Mouse (Mus musculus) embryo, embryonic 11 days (tissue): Measurements from ENCODE around the gene Npcd.

ENCODE experiments used
- DNase-seq: peaks from one replicate; pipeline ENCODE4 v3.0.0-alpha.2; 2015

The Npcd gene

DNA sequence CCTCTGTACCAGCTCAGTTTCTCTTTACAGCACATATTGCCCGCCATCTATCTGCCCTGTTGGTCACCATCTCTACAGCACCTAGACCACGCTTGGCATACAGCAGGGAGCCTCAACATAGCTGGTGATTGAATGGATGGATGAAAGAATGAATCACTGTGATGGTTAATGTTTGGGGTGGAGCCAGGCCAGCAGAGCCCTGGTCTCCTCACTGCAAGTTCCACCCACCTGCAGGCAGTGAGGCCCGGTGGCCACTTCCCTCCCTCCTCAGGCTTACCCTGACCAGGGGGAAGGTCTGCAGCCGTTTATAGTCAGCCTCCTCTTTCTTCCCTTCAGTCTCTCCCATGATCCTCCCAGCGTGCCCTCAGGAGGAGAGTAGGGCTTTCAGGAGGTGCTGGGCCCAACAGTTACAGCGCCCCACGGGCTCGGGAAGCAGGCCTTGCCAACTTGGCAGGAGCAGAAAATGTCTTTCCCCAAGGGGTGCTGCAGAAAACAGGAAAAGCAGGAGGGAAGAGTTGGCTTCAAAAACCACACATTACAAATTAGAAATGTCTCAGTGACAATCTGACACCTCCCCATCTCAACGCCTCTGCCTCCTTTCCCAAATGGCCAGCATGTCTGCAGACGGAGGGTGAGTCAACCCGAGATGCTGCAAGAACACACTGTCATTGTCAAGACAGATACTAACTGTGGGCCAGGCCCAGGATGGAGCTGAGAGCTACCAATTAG is 69.3 kb downstream of the Npcd start:
- DNase-seq = no peak

DNA sequence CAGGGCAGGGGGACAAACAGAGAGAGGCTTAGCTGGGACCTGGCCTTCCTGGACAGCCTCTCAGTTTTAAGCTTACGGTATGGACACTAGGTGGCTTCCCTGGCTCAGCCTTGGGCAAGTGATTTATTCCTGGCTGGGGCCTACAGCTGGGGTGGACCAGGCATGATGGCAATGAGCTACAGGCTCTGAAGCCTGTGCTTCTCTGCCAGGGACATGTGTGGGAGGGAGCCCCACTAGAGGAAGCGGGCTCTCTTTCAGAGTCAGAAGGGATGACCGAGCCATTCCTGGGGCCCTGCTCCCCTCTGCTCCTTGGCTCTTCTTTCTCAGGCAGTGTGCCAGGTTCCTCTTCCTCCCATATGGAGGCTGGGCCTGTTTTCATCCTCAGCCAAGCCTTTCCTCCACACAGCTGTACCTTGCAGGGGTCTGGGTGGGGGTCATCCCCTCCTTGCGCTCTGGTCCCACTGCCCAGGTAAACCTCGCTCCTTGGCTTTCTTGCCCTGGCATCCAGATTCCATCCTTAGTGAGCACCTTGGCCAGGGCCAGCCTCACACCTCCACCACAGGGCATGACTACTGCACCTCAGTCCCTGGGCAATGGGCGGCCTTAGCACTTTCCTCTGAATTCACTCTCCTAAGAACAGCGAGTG is 70.3 kb downstream of the Npcd start:
- no peak for DNase-seq

DNA sequence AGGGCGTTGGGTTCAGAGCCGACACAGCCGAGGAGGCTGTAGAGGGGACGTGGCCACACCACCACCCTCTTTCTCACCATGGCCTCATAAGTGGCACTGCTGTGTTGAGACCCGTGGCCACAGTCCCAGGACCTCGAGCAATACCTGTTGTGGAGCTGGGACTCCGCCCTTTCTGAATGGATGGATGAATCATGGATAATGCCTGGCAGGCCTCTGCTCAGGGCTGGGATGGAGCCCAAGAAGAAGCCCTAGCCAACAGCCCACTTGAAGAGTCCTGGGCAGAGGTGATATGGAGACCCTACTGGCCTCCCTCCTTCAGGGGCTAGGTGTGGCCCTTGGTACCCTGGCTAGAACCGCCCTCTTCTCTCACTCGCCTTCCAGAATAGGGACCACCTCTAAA is 71.0 kb downstream of the Npcd start:
- DNase-seq = no peak

DNA sequence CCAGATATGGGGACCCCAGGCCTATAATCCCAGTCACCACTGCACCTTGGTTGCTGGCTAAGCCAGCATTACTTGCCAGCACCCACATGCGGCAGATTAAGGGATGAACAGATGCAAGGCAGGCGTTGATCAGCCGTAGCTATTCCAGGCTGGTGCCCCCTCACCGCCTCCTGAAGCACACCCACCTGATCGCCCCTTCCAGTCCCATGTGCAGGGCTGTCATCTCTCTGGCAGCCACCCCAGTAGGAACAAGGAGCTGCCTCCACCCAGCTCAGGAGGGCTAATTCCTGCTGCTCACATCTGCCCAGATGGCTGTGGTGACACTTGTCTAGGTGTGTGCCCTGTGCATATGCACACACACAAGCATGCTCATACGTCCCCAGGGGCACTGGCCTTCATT is 73.1 kb downstream of the Npcd start:
- DNase-seq = no peak

DNA sequence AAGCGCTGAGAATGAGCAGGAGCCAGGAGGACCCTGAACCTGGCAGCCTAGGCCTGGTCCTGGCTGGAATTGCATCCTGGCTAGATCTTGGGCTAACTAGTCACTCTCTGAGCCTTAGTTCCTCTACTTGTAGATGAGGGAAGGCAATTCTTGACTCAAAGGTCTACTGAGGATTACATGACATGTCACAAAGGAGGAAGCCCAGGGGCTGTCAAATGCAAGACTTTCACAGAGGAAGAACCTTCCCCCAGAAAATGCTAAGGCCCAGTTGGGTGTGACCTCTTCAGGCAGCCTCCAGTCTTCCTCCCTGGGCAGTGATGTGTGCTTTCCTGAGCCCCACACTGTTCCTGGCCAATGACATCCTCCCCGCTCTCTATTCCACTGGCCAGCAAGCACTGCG is 76.9 kb downstream of the Npcd start:
- DNase-seq = no peak

DNA sequence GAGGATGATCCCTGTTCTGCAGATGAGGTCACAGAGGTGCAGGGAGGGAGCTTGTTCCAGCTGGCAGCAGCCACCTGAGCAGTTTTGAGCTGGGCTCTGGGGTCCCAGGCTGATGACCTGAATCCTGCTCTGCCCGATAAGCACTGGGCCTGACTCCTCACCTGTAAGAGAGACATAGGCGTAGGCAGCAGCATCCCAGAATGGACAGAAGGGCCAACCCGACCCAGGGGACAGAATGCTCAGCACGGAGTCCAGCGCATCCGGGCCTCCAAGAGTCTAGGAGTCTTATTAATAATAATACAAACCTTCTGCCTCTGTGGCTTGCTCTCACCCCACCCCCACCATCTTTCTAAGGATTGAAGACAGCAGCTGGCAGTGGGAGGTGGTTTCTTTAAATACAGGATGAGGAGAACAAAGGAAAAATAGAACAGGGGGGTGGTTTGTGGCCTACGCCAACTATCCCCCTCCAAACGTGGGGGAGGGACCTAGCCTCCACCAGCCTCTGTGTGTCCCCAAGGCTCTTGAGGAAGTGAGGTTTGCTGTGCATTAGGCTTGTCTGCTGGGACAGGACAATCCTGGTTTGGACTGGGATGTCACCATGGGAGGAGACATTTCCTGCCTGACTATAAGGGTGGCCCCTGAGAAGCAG is 77.9 kb downstream of the Npcd start:
- no peak for DNase-seq

DNA sequence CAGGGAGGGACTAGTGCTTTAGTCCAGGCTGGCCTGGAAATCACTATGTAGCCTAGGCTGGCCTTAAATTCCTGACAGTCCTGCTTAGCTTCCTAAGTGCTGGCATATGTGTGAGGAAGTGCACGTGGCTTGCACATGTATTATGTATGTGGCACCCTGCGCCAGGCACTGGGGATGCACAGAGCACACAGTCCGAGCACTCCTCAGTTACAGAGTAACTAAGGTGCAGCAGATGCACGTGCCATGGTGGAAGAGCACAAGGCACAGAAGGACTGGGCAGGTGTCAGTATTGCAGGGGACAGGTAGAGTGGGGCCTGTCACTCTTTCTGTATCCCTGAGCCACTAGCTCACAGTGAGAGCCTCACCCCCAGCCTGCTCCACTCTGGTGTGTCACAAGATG is 78.9 kb downstream of the Npcd start:
- DNase-seq = no peak

DNA sequence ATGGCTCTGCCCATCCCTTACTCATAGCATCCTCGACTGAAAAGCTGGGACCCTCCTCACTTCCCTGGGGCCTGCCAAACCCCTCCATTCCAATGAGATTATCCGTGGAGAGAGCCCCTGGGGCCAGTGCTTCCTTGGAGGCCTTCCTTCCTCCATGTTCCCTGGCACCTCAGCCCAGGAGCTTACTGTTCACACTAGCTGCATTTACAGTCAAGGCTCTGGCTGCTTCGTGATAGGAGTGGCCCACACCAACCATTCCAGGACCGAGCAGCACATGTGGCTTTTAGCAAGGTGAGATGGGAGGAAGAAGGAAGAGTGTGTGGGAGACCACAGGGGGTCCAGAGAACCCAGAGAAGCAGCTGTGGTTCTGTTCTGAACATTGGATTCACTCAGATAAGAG is 80.2 kb downstream of the Npcd start:
- DNase-seq = no peak

DNA sequence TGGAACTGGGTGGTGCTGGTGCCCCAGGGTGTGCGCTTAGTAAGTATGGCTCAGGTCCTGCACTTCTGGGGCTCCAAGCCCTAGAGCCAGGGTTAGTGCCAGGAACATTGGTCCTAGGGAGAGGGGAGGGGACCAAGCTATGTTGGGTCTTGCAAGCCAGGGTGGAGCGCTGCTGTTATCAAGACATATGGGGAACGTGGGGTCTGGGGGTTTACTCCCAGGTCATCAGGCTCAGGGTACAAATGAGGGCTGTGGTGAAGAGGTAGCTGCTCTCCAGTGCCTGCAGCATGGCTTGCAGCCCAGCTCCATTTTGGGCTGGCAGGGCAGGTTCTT is 80.7 kb downstream of the Npcd start:
- no peak for DNase-seq

DNA sequence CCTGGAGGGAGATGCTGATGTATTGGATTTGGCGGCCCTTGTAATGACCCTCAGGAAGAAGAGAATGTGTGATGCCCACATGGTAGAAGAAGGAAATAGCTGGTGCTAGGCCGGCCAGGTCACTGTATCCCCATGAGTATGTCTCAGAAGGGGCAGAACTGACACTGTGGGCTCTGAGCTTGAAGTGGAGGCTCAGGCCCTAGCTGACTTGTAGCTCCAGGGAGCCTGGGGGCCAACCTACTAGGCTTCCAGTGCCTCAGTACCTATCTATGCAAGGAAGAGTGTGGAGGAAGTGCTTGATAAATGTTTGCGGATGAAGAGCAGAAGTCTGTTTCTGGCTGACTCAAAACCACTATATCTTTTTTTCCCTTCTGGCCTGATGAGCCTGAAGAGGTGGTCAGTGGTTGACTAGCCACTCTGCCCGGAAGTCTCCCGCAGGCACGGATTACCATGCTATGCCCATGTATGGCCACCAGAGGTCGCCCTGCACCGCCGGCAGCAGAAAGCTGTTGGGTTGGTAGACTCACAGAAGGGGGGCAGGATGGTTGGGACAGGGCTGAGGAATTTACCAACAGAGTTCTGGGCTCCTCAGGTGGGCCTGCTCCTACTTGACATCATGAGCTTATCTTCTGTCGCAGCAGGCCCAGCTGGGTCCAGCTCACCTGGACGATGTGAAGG is 81.2 kb downstream of the Npcd start:
- peak; percentile 71 for DNase-seq

DNA sequence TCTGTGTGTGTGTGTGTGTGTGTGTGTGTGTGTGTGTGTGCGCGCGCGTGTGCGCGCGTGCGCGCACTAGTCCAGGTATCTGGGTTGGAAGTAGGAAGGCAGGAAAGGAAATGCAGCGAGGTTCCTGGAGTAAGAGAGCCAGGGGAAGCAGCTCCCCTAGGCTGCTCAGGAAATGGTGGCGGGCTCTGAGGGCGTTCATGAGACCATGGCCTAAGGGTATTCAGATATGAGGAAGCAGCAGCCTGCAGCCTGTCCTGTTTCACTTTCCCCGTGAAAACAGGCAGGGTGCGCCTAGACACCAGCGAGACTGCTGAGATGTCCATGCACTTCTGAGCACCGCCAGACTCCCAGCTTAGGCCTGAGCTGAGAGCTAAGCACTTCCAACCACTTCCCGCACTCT is 82.3 kb downstream of the Npcd start:
- no peak for DNase-seq

DNA sequence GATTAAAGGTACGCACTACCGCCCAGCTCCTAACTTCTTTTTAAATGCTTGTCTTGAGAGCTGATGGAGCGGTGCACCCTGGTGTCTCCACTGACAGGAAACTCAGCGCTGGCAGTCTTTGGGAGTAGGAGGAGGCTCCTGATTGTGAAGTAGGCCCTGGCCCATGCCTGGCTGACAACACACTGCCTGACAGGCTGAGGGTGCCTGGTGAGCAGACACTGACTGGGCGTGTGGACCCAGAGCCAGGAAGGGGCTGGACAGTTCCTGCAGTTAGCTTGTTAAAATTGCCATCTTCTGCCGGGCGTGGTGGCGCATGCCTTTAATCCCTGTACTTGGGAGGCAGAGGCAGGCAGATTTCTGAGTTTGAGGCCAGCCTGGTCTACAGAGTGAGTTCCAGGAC is 83.8 kb downstream of the Npcd start:
- no peak for DNase-seq

DNA sequence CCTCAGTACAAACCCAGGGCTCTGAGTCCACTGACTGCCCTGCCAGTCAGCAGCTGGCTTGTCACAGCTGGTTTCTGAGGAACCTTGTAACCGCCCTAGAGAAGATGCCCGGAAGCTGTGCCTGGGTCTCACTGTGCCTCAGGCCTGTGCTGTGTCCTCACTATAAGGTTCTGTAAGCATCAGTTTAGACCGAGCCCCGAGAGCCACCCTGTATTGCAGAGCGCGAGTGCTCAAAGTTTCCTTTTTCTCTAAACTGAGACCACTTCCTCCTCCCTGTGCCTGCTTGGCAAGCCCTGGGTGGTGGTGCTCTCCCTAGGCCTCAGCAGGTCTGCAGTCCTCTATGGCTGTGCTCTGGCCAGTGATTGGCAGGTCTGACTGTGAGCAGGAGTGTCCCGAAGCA is 84.9 kb downstream of the Npcd start:
- no peak for DNase-seq

DNA sequence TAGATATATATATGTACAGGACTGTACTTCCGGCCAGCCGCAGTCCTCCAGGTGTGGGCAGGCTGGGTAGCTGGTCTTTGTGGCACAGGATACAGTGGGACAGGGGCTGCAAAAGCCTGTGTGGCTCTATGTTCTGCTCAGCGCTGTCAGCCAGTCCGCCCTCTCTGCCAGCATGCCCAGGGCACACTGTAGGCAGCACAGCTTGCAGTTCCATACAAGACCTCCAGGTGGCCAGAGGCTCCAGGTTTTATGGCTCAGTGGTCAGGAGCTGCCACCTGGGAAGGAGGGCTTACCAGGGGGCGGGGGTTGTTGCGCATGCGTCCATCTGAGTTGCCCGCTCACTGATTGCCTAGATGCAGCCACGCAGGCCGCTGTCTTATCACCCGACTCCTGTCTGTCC is 86.0 kb downstream of the Npcd start:
- DNase-seq = peak; percentile 49

DNA sequence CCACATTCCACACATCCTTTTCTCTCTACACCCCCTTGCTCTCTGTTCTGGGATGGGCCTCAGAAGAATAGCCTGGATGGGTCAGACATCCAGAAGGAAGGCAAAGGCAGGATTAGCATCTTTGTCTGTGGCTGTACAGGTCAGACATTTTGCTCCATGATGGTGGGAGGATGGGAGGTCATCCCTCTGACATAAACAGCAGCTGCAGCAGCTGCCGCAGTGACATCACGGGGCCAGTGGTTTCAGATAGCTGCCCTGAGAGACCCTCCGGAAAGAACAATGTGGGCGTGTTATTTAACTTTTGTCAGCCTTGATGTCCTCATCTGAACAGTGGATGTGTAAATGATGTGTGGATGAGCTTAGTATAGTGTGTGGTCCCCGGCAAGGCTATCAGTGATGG is 88.2 kb downstream of the Npcd start:
- no peak for DNase-seq

DNA sequence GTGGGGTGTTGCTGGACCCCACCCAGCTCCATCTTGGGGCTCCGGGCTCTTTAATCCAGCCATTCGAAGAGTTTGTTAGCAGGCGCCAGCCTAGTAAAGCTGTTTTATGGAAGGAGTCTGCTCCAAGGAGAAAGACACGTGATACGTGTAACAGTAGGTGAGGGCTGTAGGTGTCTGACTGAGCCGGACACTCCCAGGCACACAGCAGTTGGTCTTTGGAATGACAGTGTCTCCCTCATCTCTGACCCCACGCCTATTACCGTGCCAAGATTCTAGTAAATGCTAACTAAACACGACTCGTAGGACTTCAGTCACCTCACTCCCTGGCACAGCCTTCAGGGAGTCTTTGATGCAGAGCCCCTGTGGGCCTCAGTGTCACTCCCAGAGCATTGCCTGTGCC is 88.7 kb downstream of the Npcd start:
- DNase-seq = no peak

DNA sequence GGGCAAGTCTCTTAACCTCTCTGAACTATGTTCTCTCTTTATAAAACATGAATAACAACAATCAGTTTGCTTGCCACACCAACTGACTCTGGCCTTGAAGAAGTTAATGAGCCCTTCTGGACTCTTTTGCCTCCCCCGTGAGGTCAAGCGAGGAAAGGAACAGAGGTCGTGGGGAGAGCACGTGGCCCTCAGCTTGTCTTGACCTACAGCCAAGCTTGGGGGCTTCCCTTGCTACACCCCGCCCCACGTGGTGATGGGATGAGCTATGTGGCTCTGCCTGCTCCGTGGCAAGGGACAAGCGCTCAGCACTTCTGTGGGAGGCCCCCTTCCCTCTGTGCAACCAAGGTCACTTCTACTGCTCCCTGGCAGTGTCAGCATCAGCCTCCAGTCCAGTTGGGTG is 89.3 kb downstream of the Npcd start:
- no peak for DNase-seq

DNA sequence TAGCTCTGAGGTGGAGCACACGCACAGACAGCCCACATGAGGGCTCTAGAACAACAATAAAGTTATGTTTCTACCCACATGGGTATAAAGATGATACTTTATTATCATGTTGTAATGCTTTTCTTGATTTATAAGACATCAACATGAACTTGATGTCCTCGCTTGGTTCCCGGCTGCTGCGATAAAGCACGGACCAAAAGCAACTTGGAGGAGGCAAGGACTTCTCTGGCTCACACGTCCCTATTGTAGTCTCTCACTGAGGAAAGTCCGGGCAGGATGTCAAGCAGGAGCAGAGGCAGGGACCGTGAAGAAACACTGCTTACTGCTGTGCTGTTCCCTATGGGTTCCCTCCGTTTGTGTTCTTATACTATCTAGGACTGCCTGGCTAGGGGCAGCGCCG is 90.0 kb downstream of the Npcd start:
- no peak for DNase-seq

DNA sequence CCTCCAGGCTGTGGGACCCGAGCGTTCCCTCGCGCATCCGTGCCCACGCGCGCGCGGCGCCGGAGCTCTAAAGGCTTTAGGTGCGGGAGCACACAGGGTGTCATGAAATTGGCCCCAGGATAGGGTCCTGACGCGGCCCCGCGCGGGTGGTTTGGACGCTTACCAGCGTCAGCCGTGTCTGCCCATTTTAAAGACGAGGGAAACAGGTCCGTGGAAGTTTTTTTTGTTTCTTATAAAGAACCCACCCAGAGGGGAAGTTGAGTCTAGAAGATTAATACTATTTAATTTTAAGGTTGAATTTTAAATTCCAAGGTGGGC is 91.4 kb downstream of the Npcd start:
- DNase-seq = no peak

DNA sequence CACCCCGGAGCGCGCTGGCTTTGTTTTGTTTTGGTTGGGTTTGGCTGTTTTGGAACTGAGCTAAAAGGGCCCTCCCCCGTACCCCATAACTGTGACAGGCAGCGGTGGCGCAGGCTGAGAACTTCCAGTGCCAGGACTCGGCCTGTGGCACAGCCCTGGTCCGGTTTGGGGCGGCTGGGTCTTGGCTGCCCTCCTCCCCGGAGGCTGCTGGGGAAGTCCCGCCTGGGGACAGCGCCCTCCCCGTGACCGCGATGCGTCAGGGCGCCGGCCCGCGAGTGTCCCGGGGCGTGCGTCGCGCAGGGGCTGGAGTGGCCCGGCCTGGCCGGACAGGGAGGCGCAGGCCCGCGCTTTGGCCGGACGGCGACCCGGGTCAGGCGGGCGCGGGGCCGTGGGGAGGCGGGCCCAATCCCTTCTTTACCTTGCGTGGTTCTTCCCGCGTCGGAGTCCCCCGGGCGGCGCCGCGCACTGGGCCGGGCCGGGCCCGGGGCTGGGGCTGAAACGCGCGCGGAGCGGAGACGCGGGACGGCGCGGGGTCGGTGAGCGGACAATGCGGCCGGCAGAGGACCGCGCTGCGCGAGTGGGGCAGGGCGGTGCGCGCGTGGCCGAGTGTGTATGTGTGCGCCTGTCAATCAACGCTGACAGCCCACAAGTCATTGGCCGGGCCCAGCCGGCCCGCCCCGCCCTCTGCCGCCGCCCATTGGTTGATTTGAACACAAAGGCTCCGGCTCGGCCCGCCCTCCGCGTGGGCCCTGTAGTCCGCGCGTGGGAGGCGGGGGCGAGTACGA is 91.9 kb downstream of the Npcd start, which contains the start of gene Sun2:
TSS of gene Sun2 (minus strand) at position 616 of the 785 bp plus-strand sequence.
- peak; percentile 93 for DNase-seq

DNA sequence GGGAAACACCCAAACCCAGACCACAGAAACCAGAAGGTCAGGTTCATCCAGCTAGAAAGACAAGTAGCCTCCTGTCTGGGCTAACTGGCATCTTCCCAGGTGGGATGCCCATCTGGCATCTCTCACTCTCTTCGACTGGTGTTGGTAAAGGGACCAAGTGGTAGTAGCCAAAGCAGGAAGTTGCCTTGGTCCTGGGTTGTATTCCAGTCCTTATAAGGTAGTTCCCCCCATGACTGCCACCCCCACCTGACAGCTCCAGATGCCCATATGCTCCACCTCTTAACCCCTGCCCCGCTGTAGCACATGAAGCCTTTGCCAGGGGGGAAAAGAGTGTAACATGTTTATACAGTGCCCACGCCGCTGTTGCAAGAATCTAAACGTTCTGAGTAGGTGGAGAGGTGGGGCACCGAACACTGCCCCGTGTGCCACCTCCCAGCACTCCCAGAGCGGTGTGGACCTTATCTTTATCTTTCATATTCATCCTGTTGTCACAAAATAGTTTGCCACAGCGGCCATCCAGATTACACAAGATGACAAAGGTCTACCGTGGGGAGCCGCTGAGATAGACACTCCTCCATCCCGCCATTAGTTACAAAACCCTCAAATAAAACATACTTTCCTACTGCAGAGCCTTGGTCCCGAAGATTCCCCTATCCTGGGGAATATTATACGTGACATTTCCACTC is 92.7 kb downstream of the Npcd start:
- DNase-seq = no peak

DNA sequence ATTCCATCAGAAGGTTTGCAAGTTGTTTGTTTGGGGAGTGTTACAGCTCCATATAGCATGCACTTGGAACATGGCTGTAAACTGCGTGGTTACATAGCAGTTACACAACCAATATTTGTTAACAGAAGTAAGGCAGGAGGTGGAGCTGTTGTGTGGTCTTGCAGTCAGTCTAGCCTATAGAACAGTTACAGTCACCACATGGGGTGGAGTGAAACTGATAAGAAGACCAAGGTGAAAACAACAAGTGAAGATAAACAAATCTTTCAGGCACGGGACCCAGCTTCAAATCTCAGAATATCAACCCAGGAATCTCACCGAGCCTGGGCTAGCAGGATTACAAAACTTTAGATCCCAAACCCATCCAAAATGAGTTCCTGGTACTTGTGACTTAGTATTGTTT is 93.3 kb downstream of the Npcd start:
- DNase-seq = no peak
